In genomic region chr3:36709521-36709920, GRCm38 (mm10) we compare ENCODE assay signal across 35 mouse cellular contexts. TPM values are rescaled to one million over a fixed set of nuclear protein-coding genes. Genes with fewer than 3 reads are reported as not detected.
"Had no signal": no experiment of that assay in that cellular context is flagged by ENCODE, and none has a peak within 500 bp of the region (broad histone marks: within the 10 kb centered on the region; RNA-seq: fewer than 3 reads in every experiment).

No protein-coding gene starts in this region.

- H3K27me3 ChIP-seq: limb, embryonic 12.5 days; limb, embryonic 13.5 days; limb, embryonic 15.5 days; liver, embryonic 12.5 days; liver, embryonic 13.5 days; liver, embryonic 15.5 days; lung, embryonic 15.5 days; midbrain, embryonic 12.5 days; midbrain, embryonic 13.5 days; midbrain, embryonic 15.5 days had no signal

- H3K27ac ChIP-seq: left cerebral cortex, adult 2 months; limb, embryonic 10.5 days; limb, embryonic 12.5 days; limb, embryonic 13.5 days; limb, embryonic 15.5 days; liver, embryonic 12.5 days; liver, embryonic 13.5 days; liver, embryonic 14.5 days; liver, embryonic 15.5 days; lung, embryonic 15.5 days; macrophage; midbrain, embryonic 10.5 days; midbrain, embryonic 12.5 days; midbrain, embryonic 13.5 days; midbrain, embryonic 15.5 days had no signal

- H3K9me3 ChIP-seq: limb, embryonic 10.5 days; limb, embryonic 12.5 days; limb, embryonic 13.5 days; limb, embryonic 15.5 days; liver, embryonic 12.5 days; liver, embryonic 13.5 days; liver, embryonic 15.5 days; lung, embryonic 15.5 days; midbrain, embryonic 12.5 days; midbrain, embryonic 13.5 days; midbrain, embryonic 15.5 days had no signal

- H3K36me3 ChIP-seq: limb, embryonic 10.5 days; limb, embryonic 12.5 days; limb, embryonic 13.5 days; limb, embryonic 15.5 days; liver, embryonic 12.5 days; liver, embryonic 13.5 days; liver, embryonic 15.5 days; lung, embryonic 15.5 days; midbrain, embryonic 10.5 days; midbrain, embryonic 12.5 days; midbrain, embryonic 13.5 days; midbrain, embryonic 15.5 days had no signal

- H3K9ac ChIP-seq: limb, embryonic 12.5 days; limb, embryonic 13.5 days; limb, embryonic 15.5 days; liver, embryonic 12.5 days; liver, embryonic 13.5 days; liver, embryonic 14.5 days; liver, embryonic 15.5 days; liver, postnatal 0 days; lung, embryonic 14.5 days; lung, embryonic 15.5 days; midbrain, embryonic 12.5 days; midbrain, embryonic 13.5 days; midbrain, embryonic 15.5 days had no signal

- DNase-seq: left cerebral cortex, postnatal 4 days; liver; liver, embryonic 13.5 days; liver, postnatal 0 days; lung, adult 18-20 months; lung, adult 2 months; lung, embryonic 14.5 days; lung, postnatal 10 days; lung, postnatal 14 days; lung, postnatal 36 days; lung, postnatal 4 days had no signal

- ATAC-seq: liver, embryonic 12.5 days; liver, postnatal 0 days; lung, postnatal 0 days; midbrain, embryonic 13.5 days; midbrain, embryonic 15.5 days; midbrain, embryonic 16.5 days had no signal

- H3K4me3 ChIP-seq: left cerebral cortex, adult 2 months; limb, embryonic 10.5 days; limb, embryonic 12.5 days; limb, embryonic 13.5 days; limb, embryonic 15.5 days; liver, embryonic 12.5 days; liver, embryonic 13.5 days; liver, embryonic 15.5 days; lung, embryonic 15.5 days; megakaryocyte, embryonic 14.5 days; midbrain, embryonic 10.5 days; midbrain, embryonic 12.5 days; midbrain, embryonic 13.5 days; midbrain, embryonic 15.5 days; myocyte had no signal

- H3K4me2 ChIP-seq: limb, embryonic 12.5 days; limb, embryonic 13.5 days; limb, embryonic 15.5 days; liver, embryonic 11.5 days; liver, embryonic 12.5 days; liver, embryonic 13.5 days; liver, embryonic 15.5 days; lung, embryonic 14.5 days; lung, embryonic 15.5 days; midbrain, embryonic 11.5 days; midbrain, embryonic 12.5 days; midbrain, embryonic 13.5 days; midbrain, embryonic 15.5 days had no signal

- H3K4me1 ChIP-seq: limb, embryonic 10.5 days; limb, embryonic 12.5 days; limb, embryonic 13.5 days; limb, embryonic 15.5 days; liver, embryonic 12.5 days; liver, embryonic 13.5 days; liver, embryonic 15.5 days; lung, embryonic 15.5 days; midbrain, embryonic 10.5 days; midbrain, embryonic 12.5 days; midbrain, embryonic 13.5 days; midbrain, embryonic 15.5 days had no signal

RNA-seq across cellular contexts. Expression of gene Trpc3, which starts 19.6 kb away (rescaled TPM):
- total RNA-seq: megakaryocyte progenitor cell, adult 5-6 weeks; megakaryocyte, adult 5-6 weeks; megakaryocyte-erythroid progenitor cell, adult 5-6 weeks; monocyte, adult 5-6 weeks had no signal
- polyA plus RNA-seq: macrophage, myocyte had no signal
